Mouse (Mus musculus): ENCODE measurements around the gene Acadvl.

DNA sequence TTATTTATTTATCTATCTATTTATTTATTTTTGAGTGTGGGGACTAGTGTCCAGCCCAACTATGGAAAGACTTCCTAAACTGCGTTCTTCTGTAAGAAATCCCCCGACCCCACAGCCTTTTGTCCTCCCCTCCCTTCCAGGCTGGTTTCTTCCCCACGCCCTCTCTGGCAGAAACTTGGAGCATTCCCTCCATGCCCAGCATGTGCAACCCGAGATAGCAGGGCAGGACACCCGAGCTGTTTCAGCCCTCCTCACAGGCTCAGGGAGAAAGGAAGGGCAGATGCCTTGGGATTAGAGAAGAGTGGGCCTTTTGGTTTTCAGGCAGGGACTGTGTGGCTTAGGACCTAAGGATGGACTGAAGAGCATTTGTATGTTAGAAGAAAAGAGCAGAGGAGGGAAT is 32.3 kb downstream of the Acadvl start:
- TF ChIP-seq CTCF (IDR thresholded peaks at IDR 0.05; ENCODE audit: borderline replicate concordance, extremely low read depth, insufficient read depth, insufficient read length) (no peak), POLR2A (IDR thresholded peaks at IDR 0.05; ENCODE audit: borderline replicate concordance, extremely low read depth, insufficient read depth, insufficient read length, poor library complexity, severe bottlenecking) (no peak)

Data from brain, embryonic 14.5 days (tissue).